Mouse (Mus musculus): ENCODE results near the gene Supt20. TPM values are rescaled to one million over a fixed set of nuclear protein-coding genes. Genes with fewer than 3 reads are reported as not detected.
A peak's percentile ranks its signal among the peaks of the same experiment; 100 is the strongest.
"Not testable (repeated sequence)": the region's sequence is repeated elsewhere in the genome, so short reads cannot be mapped to it uniquely, and the experiment has no call there.

The Supt20 gene
- total and polyA plus RNA-seq, 3 experiments, result 31.6 to 66.6 TPM; not detected in 1

- TF ChIP-seq TAL1 (IDR thresholded peaks at IDR 0.05; ENCODE audit: low read length), result no peak
- peak; percentile 69 for TF ChIP-seq ZC3H11A (IDR thresholded peaks at IDR 0.05; ENCODE audit: low read depth, low read length)
- TF ChIP-seq POLR2AphosphoS2 (IDR thresholded peaks at IDR 0.05; ENCODE audit: low read length), result no peak
- no peak for TF ChIP-seq E2F4 (IDR thresholded peaks at IDR 0.05; ENCODE audit: borderline replicate concordance, low read depth, low read length)
- TF ChIP-seq MYB (IDR thresholded peaks at IDR 0.05; ENCODE audit: low read depth, low read length), result no peak
- TF ChIP-seq SIN3A (IDR thresholded peaks at IDR 0.05; ENCODE audit: low read length), result 0 out of 2 replicates have a peak, but pooled peaks have one; percentile 27
- TF ChIP-seq TBP (IDR thresholded peaks at IDR 0.05; ENCODE audit: low read depth, low read length), result no peak
- TF ChIP-seq MYC (IDR thresholded peaks at IDR 0.05; ENCODE audit: low read depth, low read length), result 0 out of 2 replicates have a peak, but pooled peaks have one; percentile 14
- TF ChIP-seq MAFK (IDR thresholded peaks at IDR 0.05; ENCODE audit: borderline replicate concordance, low read depth, low read length), result no peak
- no peak for TF ChIP-seq ZNF384 (IDR thresholded peaks at IDR 0.05; ENCODE audit: low read depth, low read length)
- TF ChIP-seq POLR2A (IDR thresholded peaks at IDR 0.05; ENCODE audit: control insufficient read depth in 1 of 2, insufficient read depth in 1 of 2, low read depth in 1 of 2, low read length in 2 of 2, poor library complexity in 1 of 2), result no peak
Observed at GRCm38 (mm10) chr3:54689091-54689490, 3.5 kb upstream of the Supt20 start (continued).

- peaks cover 6% of the 10 kb centered on the region for H3K79me2 ChIP-seq (ENCODE audit: control insufficient read depth, insufficient read depth, low read length, poor library complexity)
- no peaks in the 10 kb centered on the region for H3K27me3 ChIP-seq (ENCODE audit: control insufficient read depth in 1 of 2, insufficient read depth in 2 of 2, low read length in 2 of 2)
- H3K36me3 ChIP-seq (ENCODE audit: control insufficient read depth in 1 of 2, insufficient read depth in 2 of 2, low read length in 2 of 2), result peaks cover 9 to 13% of the 10 kb centered on the region in 2 experiments
- no peak for TF ChIP-seq USF2 (IDR thresholded peaks at IDR 0.05; ENCODE audit: borderline replicate concordance in 1 of 2, insufficient read depth in 1 of 2, low read depth in 1 of 2, low read length in 2 of 2)
- peak; percentile 53; the same call in 1 of the 2 replicates for TF ChIP-seq ZNF384 (IDR thresholded peaks at IDR 0.05; ENCODE audit: low read depth, low read length)
- no peak for TF ChIP-seq KAT2A (conservative IDR thresholded peaks at IDR 0.05; ENCODE audit: low read depth, low read length)
- no peaks in the 10 kb centered on the region for H3K9me3 ChIP-seq (replicated peaks; ENCODE audit: insufficient read depth, low read length)
- peak; percentile 77 for DNase-seq (ENCODE audit: low read depth, low spot score)
- peak overlapping the region; percentile 89 to 97 for H3K4me3 ChIP-seq (ENCODE audit: control insufficient read depth in 1 of 2, insufficient read depth in 1 of 2, low read depth in 2 of 2, low read length in 2 of 2)
- H3K27ac ChIP-seq (ENCODE audit: control insufficient read depth, low read depth, low read length), result peak overlapping the region; percentile 85
- peak overlapping the region; percentile 75 for H3K9ac ChIP-seq (ENCODE audit: control insufficient read depth, low read depth, low read length, poor library complexity, severe bottlenecking)
- H3K4me1 ChIP-seq (ENCODE audit: control insufficient read depth in 1 of 2, insufficient read depth in 2 of 2, low read length in 2 of 2), result peaks cover 8 to 12% of the 10 kb centered on the region in 2 experiments
Observed at GRCm38 (mm10) chr3:54693056-54693415, 429 bp downstream of the Supt20 start.

GRCm38 (mm10) chr3:54699759-54700301 lies 7.2 kb downstream of the Supt20 start:
- H3K27ac ChIP-seq (ENCODE audit: control insufficient read depth, low read depth, low read length), result no peak overlapping the region
- H3K4me1 ChIP-seq (ENCODE audit: control insufficient read depth in 1 of 2, insufficient read depth in 2 of 2, low read length in 2 of 2), result no peaks in the 10 kb centered on the region; a peak in 2 of 4 replicates
- peaks cover 6 to 44% of the 10 kb centered on the region in 2 experiments for H3K36me3 ChIP-seq (ENCODE audit: control insufficient read depth in 1 of 2, insufficient read depth in 2 of 2, low read length in 2 of 2)
- H3K27me3 ChIP-seq (ENCODE audit: control insufficient read depth in 1 of 2, insufficient read depth in 2 of 2, low read length in 2 of 2), result no peaks in the 10 kb centered on the region
- H3K9me3 ChIP-seq (replicated peaks; ENCODE audit: insufficient read depth, low read length), result no peaks in the 10 kb centered on the region
- DNase-seq (ENCODE audit: low read depth, low spot score), result no peak
- no peak overlapping the region for H3K9ac ChIP-seq (ENCODE audit: control insufficient read depth, low read depth, low read length, poor library complexity, severe bottlenecking)
- no peak for TF ChIP-seq POLR2AphosphoS5 (IDR thresholded peaks at IDR 0.05; ENCODE audit: borderline replicate concordance, low read depth, low read length)
- no peak for TF ChIP-seq MYC (IDR thresholded peaks at IDR 0.05; ENCODE audit: low read depth, low read length)
- no peak for TF ChIP-seq RCOR1 (IDR thresholded peaks at IDR 0.05; ENCODE audit: low read depth, low read length)
- no peak for TF ChIP-seq MXI1 (IDR thresholded peaks at IDR 0.05; ENCODE audit: low read depth, low read length)
- no peak overlapping the region for H3K4me3 ChIP-seq (ENCODE audit: control insufficient read depth in 1 of 2, insufficient read depth in 1 of 2, low read depth in 2 of 2, low read length in 2 of 2)
- no peaks in the 10 kb centered on the region; the same call in 1 of the 2 replicates for H3K79me2 ChIP-seq (ENCODE audit: control insufficient read depth, insufficient read depth, low read length, poor library complexity)

- H3K27me3 ChIP-seq (ENCODE audit: control insufficient read depth in 1 of 2, insufficient read depth in 2 of 2, low read length in 2 of 2); H3K79me2 ChIP-seq (ENCODE audit: control insufficient read depth, insufficient read depth, low read length, poor library complexity); H3K9me3 ChIP-seq (replicated peaks; ENCODE audit: insufficient read depth, low read length); DNase-seq (ENCODE audit: low read depth, low spot score); H3K4me1 ChIP-seq (ENCODE audit: control insufficient read depth in 1 of 2, insufficient read depth in 2 of 2, low read length in 2 of 2); H3K27ac ChIP-seq (ENCODE audit: control insufficient read depth, low read depth, low read length); H3K4me3 ChIP-seq (ENCODE audit: control insufficient read depth in 1 of 2, insufficient read depth in 1 of 2, low read depth in 2 of 2, low read length in 2 of 2); H3K9ac ChIP-seq (ENCODE audit: control insufficient read depth, low read depth, low read length, poor library complexity, severe bottlenecking): not testable (repeated sequence)
- peaks cover 2 to 40% of the 10 kb centered on the region in 2 experiments for H3K36me3 ChIP-seq (ENCODE audit: control insufficient read depth in 1 of 2, insufficient read depth in 2 of 2, low read length in 2 of 2)
Observed at GRCm38 (mm10) chr3:54704106-54704505, 11.5 kb downstream of the Supt20 start.
